Mouse (Mus musculus) forebrain, embryonic 16.5 days (tissue): ENCODE data around the gene Supv3l1. TPM values are rescaled to one million over a fixed set of nuclear protein-coding genes. Genes with fewer than 3 reads are reported as not detected.
"Not testable (repeated sequence)": the region's sequence is repeated elsewhere in the genome, so short reads cannot be mapped to it uniquely, and the experiment has no call there.

ENCODE experiments used
- ATAC-seq: fragments of 200-750 bp; cut with Nextera tagmentation; 2 replicates; pipeline ENCODE4 v1.8.0; 2017; ENCODE audit warnings: mild to moderate bottlenecking, moderate library complexity
- H3K27ac ChIP-seq: fragments of 300-500 bp; sonication (generic); 2 replicates; pipeline ENCODE4 v1.5.1; 2014; ENCODE audit warnings: low read length, control low read depth
- H3K27me3 ChIP-seq: fragments of 300-500 bp; sonication (generic); replicated peaks from 2 replicates; pipeline ENCODE4 v1.6.1; 2014; ENCODE audit warnings: low read length; ENCODE audit not compliant: control insufficient read depth, insufficient read depth
- H3K36me3 ChIP-seq: fragments of 300-500 bp; sonication (generic); 2 replicates; pipeline ENCODE4 v1.6.1; 2014; ENCODE audit not compliant: control insufficient read depth, insufficient read depth
- H3K4me1 ChIP-seq: fragments of 300-500 bp; sonication (generic); replicated peaks from 2 replicates; pipeline ENCODE4 v1.6.1; 2014; ENCODE audit warnings: low read length; ENCODE audit not compliant: control insufficient read depth, insufficient read depth
- H3K4me2 ChIP-seq: fragments of 300-500 bp; sonication (generic); 2 replicates; pipeline ENCODE4 v1.6.1; 2014; ENCODE audit warnings: mild to moderate bottlenecking, low read length, control low read depth
- H3K4me3 ChIP-seq: fragments of 300-500 bp; sonication (generic); replicated peaks from 2 replicates; pipeline ENCODE4 v1.5.1; 2014; ENCODE audit warnings: mild to moderate bottlenecking, low read length, control low read depth
- H3K9ac ChIP-seq: fragments of 300-500 bp; sonication (generic); replicated peaks from 2 replicates; pipeline ENCODE4 v1.6.1; 2014; ENCODE audit warnings: low read depth, low read length, control low read depth
- H3K9me3 ChIP-seq: fragments of 300-500 bp; sonication (generic); 2 replicates; pipeline ENCODE4 v1.6.1; 2016; ENCODE audit warnings: low read length; ENCODE audit not compliant: control insufficient read depth
- WGBS: fragments of 180-500 bp; shearing (Covaris S2); extraction: QIAGEN DNeasy Blood & Tissue Kit; methylation state at CpG from one replicate; pipeline ENCODE4 v1.1.7; 2014; 5-methylcytosine and 5-hydroxymethylcytosine counted together
- polyA plus RNA-seq: library from polyadenylated mRNA; unstranded; fragments of >200 nt; fragmentation: Nextera tagmentation; extraction: Ambion mirVana; gene quantifications from 2 replicates; pipeline ENCODE4 v1.2.1, GENCODE M21; 2015

The Supv3l1 gene
- 21.7 and 22.7 TPM in 2 replicates for polyA plus RNA-seq

- H3K9ac ChIP-seq, result peak within 1 kb of the TSS; percentile 93
- peaks cover 15% of the 10 kb centered on the region for H3K4me1 ChIP-seq
- H3K9me3 ChIP-seq, result no peaks in the 10 kb centered on the region
- ATAC-seq, result peak; percentile 96
- peaks cover 23% of the 10 kb centered on the region for H3K36me3 ChIP-seq
- H3K27me3 ChIP-seq, result no peaks in the 10 kb centered on the region
- H3K4me2 ChIP-seq, result peak within 1 kb of the TSS; percentile 91
- H3K4me3 ChIP-seq, result peak within 1 kb of the TSS; percentile 99
- H3K27ac ChIP-seq, result peak within 1 kb of the TSS; percentile 91
- WGBS, result under 1% methylated on average over 73 of the region's 73 CpGs
Measured at GRCm38 (mm10) chr10:62449364-62450279, at the start of gene Supv3l1, which contains the start of gene 4930507D05Rik. TSS of gene Supv3l1 (minus strand) at chr10:62449738. TSS of gene 4930507D05Rik (plus strand) at chr10:62449489.

GRCm38 (mm10) chr10:62491681-62492080 is 42.1 kb upstream of the Supv3l1 start:
- not testable (repeated sequence) for H3K27ac ChIP-seq, H3K27me3 ChIP-seq, H3K4me1 ChIP-seq, H3K4me2 ChIP-seq, H3K9me3 ChIP-seq, ATAC-seq, H3K4me3 ChIP-seq, H3K36me3 ChIP-seq, H3K9ac ChIP-seq
- 85% methylated on average over 3 of the region's 3 CpGs for WGBS

GRCm38 (mm10) chr10:62488266-62488665 is 38.7 kb upstream of the Supv3l1 start:
- Histone ChIP-seq H3K27me3 (no peaks in the 10 kb centered on the region), H3K9me3 (no peaks in the 10 kb centered on the region), H3K27ac (no peak overlapping the region), H3K4me3 (no peak overlapping the region), H3K4me1 (peaks cover 4% of the 10 kb centered on the region), H3K9ac (no peak overlapping the region), H3K4me2 (no peak overlapping the region), H3K36me3 (no peaks in the 10 kb centered on the region)
- 15% methylated on average over 1 of the region's 1 CpGs for WGBS
- no peak for ATAC-seq

GRCm38 (mm10) chr10:62486618-62487415 is 37.3 kb upstream of the Supv3l1 start, which contains the start of gene Vps26a:
TSS of gene Vps26a (minus strand) at chr10:62486805.
- 0% methylated on average over 54 of the region's 59 CpGs for WGBS
- Histone ChIP-seq H3K27me3 (no peaks in the 10 kb centered on the region), H3K4me3 (peak within 1 kb of the TSS; percentile 98), H3K9ac (peak within 1 kb of the TSS; percentile 92), H3K4me2 (peak within 1 kb of the TSS; percentile 80), H3K4me1 (peaks cover 4% of the 10 kb centered on the region), H3K9me3 (no peaks in the 10 kb centered on the region), H3K27ac (peak within 1 kb of the TSS; percentile 77), H3K36me3 (no peaks in the 10 kb centered on the region)
- ATAC-seq, result peak; percentile 90

- Histone ChIP-seq H3K4me1 (peaks cover 8% of the 10 kb centered on the region), H3K9ac (peak overlapping the region; percentile 92), H3K36me3 (no peaks in the 10 kb centered on the region), H3K4me2 (peak overlapping the region; percentile 80), H3K27me3 (no peaks in the 10 kb centered on the region), H3K27ac (peak overlapping the region; percentile 77), H3K9me3 (no peaks in the 10 kb centered on the region), H3K4me3 (peak overlapping the region; percentile 98)
- peak; percentile 72 for ATAC-seq
- WGBS, result under 1% methylated on average over 42 of the region's 48 CpGs
Measured at GRCm38 (mm10) chr10:62485878-62486582, 36.5 kb upstream of the Supv3l1 start.

- Histone ChIP-seq H3K27ac (no peak overlapping the region), H3K9ac (no peak overlapping the region), H3K9me3 (no peaks in the 10 kb centered on the region), H3K4me3 (no peak overlapping the region), H3K4me2 (no peak overlapping the region), H3K4me1 (peaks cover 8% of the 10 kb centered on the region), H3K36me3 (0 out of 2 replicates have a peak, but pooled peaks cover 3% of the 10 kb centered on the region), H3K27me3 (no peaks in the 10 kb centered on the region)
- 39% methylated on average over 7 of the region's 7 CpGs for WGBS
- no peak for ATAC-seq
Measured at GRCm38 (mm10) chr10:62481108-62481852, 31.7 kb upstream of the Supv3l1 start.

GRCm38 (mm10) chr10:62476980-62477379 is 27.4 kb upstream of the Supv3l1 start:
- no peaks in the 10 kb centered on the region for H3K9me3 ChIP-seq
- H3K36me3 ChIP-seq, result 0 out of 2 replicates have a peak, but pooled peaks cover 3% of the 10 kb centered on the region
- no peak overlapping the region for H3K4me2 ChIP-seq
- no peaks in the 10 kb centered on the region for H3K27me3 ChIP-seq
- H3K4me3 ChIP-seq, result no peak overlapping the region
- H3K4me1 ChIP-seq, result peaks cover 4% of the 10 kb centered on the region; the same call in 1 of the 2 replicates
- H3K9ac ChIP-seq, result no peak overlapping the region
- H3K27ac ChIP-seq, result no peak overlapping the region
- no peak for ATAC-seq
- 42% methylated on average over 2 of the region's 2 CpGs for WGBS

- WGBS, result 90% methylated on average over 10 of the region's 10 CpGs
- H3K4me1 ChIP-seq, result no peaks in the 10 kb centered on the region
- H3K9me3 ChIP-seq, result no peaks in the 10 kb centered on the region
Measured at GRCm38 (mm10) chr10:62474944-62475343, 25.4 kb upstream of the Supv3l1 start.

More at GRCm38 (mm10) chr10:62474944-62475343, 25.4 kb upstream of the Supv3l1 start:
- no peak overlapping the region for H3K27ac ChIP-seq
- H3K9ac ChIP-seq, result no peak overlapping the region
- 0 out of 2 replicates have a peak, but pooled peaks cover 3% of the 10 kb centered on the region for H3K36me3 ChIP-seq
- H3K27me3 ChIP-seq, result no peaks in the 10 kb centered on the region
- ATAC-seq, result no peak
- H3K4me2 ChIP-seq, result no peak overlapping the region
- H3K4me3 ChIP-seq, result no peak overlapping the region
